In genomic region chr4:145564111-145564821, GRCm38 (mm10) we compare ENCODE assay signal across 35 mouse cellular contexts. TPM values are rescaled to one million over a fixed set of nuclear protein-coding genes. Genes with fewer than 3 reads are reported as not detected.
DNase-seq lines count a peak whose midpoint lies in the region; ATAC-seq and TF ChIP-seq lines count a peak whose summit lies in the region.
"Had no signal": no experiment of that assay in that cellular context is flagged by ENCODE, and none has a peak within 500 bp of the region (broad histone marks: within the 10 kb centered on the region; RNA-seq: fewer than 3 reads in every experiment).

No protein-coding gene starts in this region.

- peak; percentile 25 for DNase-seq in CD4-positive, CD25-positive, alpha-beta regulatory T cell, adult 2 months (ENCODE audit: low read depth, low spot score)
- DNase-seq in ES-E14 (ENCODE audit: low read depth, low spot score): no peak
- no peak for DNase-seq in lung, postnatal 0 days (ENCODE audit: low spot score)
- no peak for DNase-seq in right cerebral cortex, postnatal 25 days
- DNase-seq in heart, embryonic 10.5 days (ENCODE audit: low spot score): no peak
- DNase-seq in gastrocnemius, postnatal 14 days: no peak
- DNase-seq: adrenal gland, postnatal 14 days; cerebellum, adult 11 months; cerebellum, adult 9-10 months; cerebellum, postnatal 36 days; gastrocnemius, postnatal 25 days; heart, adult 2 months; heart, postnatal 14 days; kidney, adult 9 months; kidney, postnatal 10 days; layer of hippocampus, adult 9-11 months; lung, postnatal 36 days; midbrain, embryonic 14.5 days; right cerebral cortex, postnatal 14 days had no signal

- intact Hi-C loops in gastrocnemius, postnatal 14 days (cut with DNase I; ENCODE audit: low total_unique reads): no loop called here

- H3K36me3 ChIP-seq in ES-E14 (ENCODE audit: control insufficient read depth, insufficient read depth, low read length, poor library complexity, severe bottlenecking): no peaks in the 10 kb centered on the region
- H3K36me3 ChIP-seq in lung, postnatal 0 days (ENCODE audit: insufficient read depth, low read length): no peaks in the 10 kb centered on the region
- no peaks in the 10 kb centered on the region for H3K36me3 ChIP-seq in heart, embryonic 10.5 days
- H3K36me3 ChIP-seq: embryonic facial prominence, embryonic 13.5 days; forebrain, embryonic 10.5 days; forebrain, embryonic 15.5 days; hindbrain, embryonic 12.5 days; lung, embryonic 15.5 days; stomach, embryonic 15.5 days had no signal

- no peak overlapping the region for H3K4me2 ChIP-seq in lung, postnatal 0 days (replicated peaks; ENCODE audit: low read depth, low read length)
- H3K4me2 ChIP-seq: embryonic facial prominence, embryonic 13.5 days; forebrain, embryonic 15.5 days; hindbrain, embryonic 12.5 days; lung, embryonic 15.5 days; stomach, embryonic 15.5 days had no signal

- no peaks in the 10 kb centered on the region for H3K9me3 ChIP-seq in ES-E14 (ENCODE audit: control insufficient read depth, insufficient read depth, low read depth, low read length)
- peaks cover 8% of the 10 kb centered on the region for H3K9me3 ChIP-seq in lung, postnatal 0 days (ENCODE audit: low read length)
- peaks cover 13% of the 10 kb centered on the region; the same call in 1 of the 2 replicates for H3K9me3 ChIP-seq in heart, embryonic 10.5 days
- H3K9me3 ChIP-seq: stomach, embryonic 15.5 days had no signal

- 69% methylated on average over 3 of the region's 3 CpGs for WGBS in lung, postnatal 0 days
- WGBS in heart, embryonic 10.5 days: 62% methylated on average over 3 of the region's 3 CpGs

- no peak for TF ChIP-seq EP300 in lung, postnatal 0 days (IDR thresholded peaks at IDR 0.05)

- no peak for TF ChIP-seq CTCF in lung, postnatal 0 days (IDR thresholded peaks at IDR 0.05)

- in situ Hi-C loops in ES-E14 (cut with MboI; ENCODE audit: low sequenced_read_pairs in 2 of 2, unreplicated experiment in 2 of 2): loop anchor here (25.0 kb wide), 1 partner anchor 1848 kb away; no protein-coding TSS in a partner anchor

- H3K27me3 ChIP-seq in lung, postnatal 0 days (replicated peaks; ENCODE audit: insufficient read depth, low read length): no peaks in the 10 kb centered on the region
- H3K27me3 ChIP-seq in heart, embryonic 10.5 days (ENCODE audit: insufficient read depth, poor library complexity, severe bottlenecking): no peaks in the 10 kb centered on the region
- H3K27me3 ChIP-seq: embryonic facial prominence, embryonic 13.5 days; forebrain, embryonic 15.5 days; hindbrain, embryonic 12.5 days; lung, embryonic 15.5 days; stomach, embryonic 15.5 days had no signal

- ATAC-seq in activated CD4-positive, CD25-positive, alpha-beta regulatory T cell, adult 4 months: peak; percentile 36
- peak; percentile 66 for ATAC-seq in megakaryocyte, adult 5-6 weeks (ENCODE audit: poor library complexity, severe bottlenecking)
- no peak for ATAC-seq in lung, postnatal 0 days
- ATAC-seq: forebrain, embryonic 15.5 days; hindbrain, postnatal 0 days; intestine, embryonic 16.5 days had no signal

- no peaks in the 10 kb centered on the region for H3K4me1 ChIP-seq in ES-E14 (ENCODE audit: control insufficient read depth in 2 of 2, insufficient read depth in 2 of 2, low read length in 2 of 2, poor library complexity in 1 of 2)
- H3K4me1 ChIP-seq in lung, postnatal 0 days (ENCODE audit: insufficient read depth, low read depth, low read length): no peaks in the 10 kb centered on the region
- H3K4me1 ChIP-seq in heart, embryonic 10.5 days: no peaks in the 10 kb centered on the region
- H3K4me1 ChIP-seq: embryonic facial prominence, embryonic 13.5 days; forebrain, embryonic 10.5 days; forebrain, embryonic 15.5 days; hindbrain, embryonic 12.5 days; lung, embryonic 15.5 days; stomach, embryonic 15.5 days had no signal

- H3K27ac ChIP-seq in ES-E14 (ENCODE audit: insufficient read depth, low read depth, low read length, poor library complexity, severe bottlenecking): no peak overlapping the region
- H3K27ac ChIP-seq in lung, postnatal 0 days (ENCODE audit: low read length): no peak overlapping the region
- H3K27ac ChIP-seq in heart, embryonic 10.5 days: no peak overlapping the region
- H3K27ac ChIP-seq: embryonic facial prominence, embryonic 13.5 days; forebrain, embryonic 10.5 days; forebrain, embryonic 15.5 days; heart, adult 2 months; hindbrain, embryonic 12.5 days; hindbrain, postnatal 0 days; lung, embryonic 15.5 days; stomach, embryonic 15.5 days had no signal

- H3K4me3 ChIP-seq in ES-E14 (ENCODE audit: insufficient read depth in 1 of 2, low read depth in 1 of 2, low read length in 2 of 2, poor library complexity in 1 of 2, severe bottlenecking in 1 of 2): peak overlapping the region; percentile 17 to 51; a peak in 3 of 4 replicates
- H3K4me3 ChIP-seq in lung, postnatal 0 days (ENCODE audit: low read depth, low read length): no peak overlapping the region
- H3K4me3 ChIP-seq in heart, embryonic 10.5 days: no peak overlapping the region
- H3K4me3 ChIP-seq: embryonic facial prominence, embryonic 13.5 days; forebrain, embryonic 10.5 days; forebrain, embryonic 15.5 days; heart, adult 2 months; hindbrain, embryonic 12.5 days; lung, embryonic 15.5 days; stomach, embryonic 15.5 days had no signal

- H3K9ac ChIP-seq in ES-E14 (ENCODE audit: insufficient read depth, low read depth, low read length, poor library complexity, severe bottlenecking): peak overlapping the region; percentile 2; the same call in 1 of the 2 replicates
- no peak overlapping the region for H3K9ac ChIP-seq in lung, postnatal 0 days (replicated peaks; ENCODE audit: low read depth)
- H3K9ac ChIP-seq: embryonic facial prominence, embryonic 13.5 days; forebrain, embryonic 15.5 days; hindbrain, embryonic 12.5 days; lung, embryonic 15.5 days; stomach, embryonic 15.5 days had no signal

TF ChIP-seq in ES-E14, 5 proteins besides CTCF, POLR2A, EP300 and RAD21:
- TF ChIP-seq MAFK (IDR thresholded peaks at IDR 0.05; ENCODE audit: insufficient read depth, low read depth, low read length) (peak; percentile 4; the same call in 1 of the 2 replicates), ZC3H11A (IDR thresholded peaks at IDR 0.05; ENCODE audit: borderline replicate concordance, low read depth, low read length) (no peak; the same call in 1 of the 2 replicates), ZNF384 (IDR thresholded peaks at IDR 0.05; ENCODE audit: low read depth, low read length) (no peak), HCFC1 (IDR thresholded peaks at IDR 0.05; ENCODE audit: borderline replicate concordance, insufficient read depth, low read length) (no peak), CHD2 (IDR thresholded peaks at IDR 0.05; ENCODE audit: low read depth, low read length) (no peak)

RNA-seq across cellular contexts. Expression of gene Gm13212, which starts 20.7 kb away (rescaled TPM):
- 17.0 and 22.0 TPM in 2 replicates for total RNA-seq in ES-E14 (2012; rRNA removed)
- 10 to 100 TPM; 12.1 to 15.2 TPM for polyA plus RNA-seq in activated CD4-positive, CD25-positive, alpha-beta regulatory T cell, adult 4 months (2017; shearing (Covaris generic))
- 51.3 and 52.4 TPM in 2 replicates for total RNA-seq in megakaryocyte, adult 5-6 weeks (2015)
- 19.3 and 20.9 TPM in 2 replicates for total RNA-seq in megakaryocyte, adult 5-6 weeks (2017)
- polyA plus RNA-seq in lung, postnatal 0 days (2015; fragmentation: Nextera tagmentation; extraction: Ambion mirVana): 1.0 TPM in 2 replicates
- 3.2 and 3.7 TPM in 2 replicates for polyA plus RNA-seq in heart, embryonic 10.5 days (2016; fragmentation: Nextera tagmentation; extraction: Ambion mirVana)
- under 1 TPM; 0.51 to 0.73 TPM for total RNA-seq in gastrocnemius, postnatal 14 days (2021)
- total RNA-seq: hindbrain, postnatal 0 days had no signal
- polyA plus RNA-seq: liver, adult 2 months had no signal

RNA-seq across cellular contexts. Expression of gene Zfp990, which starts 53.7 kb away (rescaled TPM):
- 105 and 149 TPM in 2 replicates for total RNA-seq in ES-E14 (2012; rRNA removed)
- 1 to 10 TPM in 1 of 2 experiments, not detected in 1; 9.8 TPM for polyA plus RNA-seq in activated CD4-positive, CD25-positive, alpha-beta regulatory T cell, adult 4 months (2017; shearing (Covaris generic))
- 0.25 TPM in 1 of 2 replicates, not detected in the other for total RNA-seq in megakaryocyte, adult 5-6 weeks (2015)
- total RNA-seq in megakaryocyte, adult 5-6 weeks (2017): not detected in 2 replicates
- polyA plus RNA-seq in lung, postnatal 0 days (2015; fragmentation: Nextera tagmentation; extraction: Ambion mirVana): not detected in 2 replicates
- polyA plus RNA-seq in heart, embryonic 10.5 days (2016; fragmentation: Nextera tagmentation; extraction: Ambion mirVana): 0.06 TPM in 2 replicates
- under 1 TPM; 0.12 to 0.22 TPM for total RNA-seq in gastrocnemius, postnatal 14 days (2021)
- total RNA-seq: hindbrain, postnatal 0 days; liver, adult 2 months; monocyte, adult 5-6 weeks had no signal
- polyA plus RNA-seq: embryonic facial prominence, embryonic 13.5 days; forebrain, embryonic 15.5 days; heart, embryonic 14.5 days; hindbrain, embryonic 12.5 days; large intestine, adult 2 months; liver, adult 2 months; liver, embryonic 16.5 days; lung, embryonic 15.5 days; midbrain, embryonic 14.5 days; urinary bladder, adult 2 months had no signal

Comparison
In these comparisons a context has a peak if more than half of its experiments do, and no peak if none do; other contexts are left out.
1. H3K4me3 ChIP-seq: peak in ES-E14 (2 of 2); none in lung, postnatal 0 days (single experiment) and heart, embryonic 10.5 days (single experiment).
2. RNA of gene Gm13212, which starts 20.7 kb away (total RNA-seq): 19.3 to 52.4 TPM in megakaryocyte, adult 5-6 weeks and 17.0 to 22.0 TPM in ES-E14; 0.51 to 0.73 TPM in gastrocnemius, postnatal 14 days; every median in the first group is over 10 times any median in the second.
3. RNA of gene Zfp990, which starts 53.7 kb away (total RNA-seq): 105 to 149 TPM in ES-E14; 0.25 TPM in megakaryocyte, adult 5-6 weeks and 0.12 to 0.22 TPM in gastrocnemius, postnatal 14 days; every median in the first group is over 10 times any median in the second.